Mouse (Mus musculus) myocyte (in vitro differentiated cells): ENCODE data around the gene 2010005H15Rik. TPM values are rescaled to one million over a fixed set of nuclear protein-coding genes. Genes with fewer than 3 reads are reported as not detected.
"Not testable (repeated sequence)": the region's sequence is repeated elsewhere in the genome, so short reads cannot be mapped to it uniquely, and the experiment has no call there.

Experiments used
- H3K27me3 ChIP-seq: one replicate; pipeline ENCODE4 v1.6.1; 2011; ENCODE audit not compliant: control insufficient read depth, insufficient read depth, insufficient read length
- H3K36me3 ChIP-seq: one replicate; pipeline ENCODE4 v1.6.1; 2011; ENCODE audit not compliant: control insufficient read depth, insufficient read depth
- H3K4me2 ChIP-seq: one replicate; pipeline ENCODE4 v1.6.1; 2011; ENCODE audit warnings: low read depth, control low read depth
- H3K4me3 ChIP-seq: one replicate; pipeline ENCODE4 v1.5.1; 2011; ENCODE audit warnings: mild to moderate bottlenecking, control low read depth, moderate library complexity
- H3K79me2 ChIP-seq: one replicate; pipeline ENCODE4 v1.6.1; 2011; ENCODE audit not compliant: control insufficient read depth, insufficient read depth
- H3ac ChIP-seq: one replicate; pipeline ENCODE4 v1.6.1; 2011; ENCODE audit not compliant: control insufficient read depth, insufficient read length
- CEBPB ChIP-seq: IDR thresholded peaks from 2 replicates; pipeline ENCODE4 v1.6.1; 2011; ENCODE audit warnings: mild to moderate bottlenecking, moderate library complexity; ENCODE audit not compliant: poor library complexity, insufficient read depth, severe bottlenecking
- E2F4 ChIP-seq: IDR thresholded peaks from one replicate; pipeline ENCODE4 v1.6.1; 2011; ENCODE audit warnings: mild to moderate bottlenecking, control low read depth, moderate library complexity; ENCODE audit not compliant: insufficient read depth
- MAX ChIP-seq: IDR thresholded peaks from one replicate; pipeline ENCODE4 v1.6.1; 2011; ENCODE audit warnings: low read depth, mild to moderate bottlenecking, control low read depth
- MYOD1 ChIP-seq, 3 experiments: IDR thresholded peaks; one replicate each; pipeline ENCODE4 v1.6.1; 2011; ENCODE audit warnings: control low read depth in 2 of 3, low read depth in 2 of 3, mild to moderate bottlenecking in 2 of 3, moderate library complexity in 1 of 3; ENCODE audit not compliant: insufficient read length in 2 of 3, control insufficient read depth in 1 of 3
- MYOG ChIP-seq, 3 experiments: IDR thresholded peaks; one replicate each; pipeline ENCODE4 v1.6.1; 2011; ENCODE audit warnings: control low read depth in 2 of 3, low read depth in 2 of 3, mild to moderate bottlenecking in 2 of 3; ENCODE audit not compliant: insufficient read length in 2 of 3, control insufficient read depth in 1 of 3, insufficient read depth in 1 of 3
- POLR2A ChIP-seq: IDR thresholded peaks from one replicate; pipeline ENCODE4 v1.6.1; 2011; ENCODE audit warnings: low read depth, mild to moderate bottlenecking, control low read depth, moderate library complexity; ENCODE audit not compliant: insufficient read length
- POLR2AphosphoS2 ChIP-seq: IDR thresholded peaks from one replicate; pipeline ENCODE4 v1.6.1; 2011; ENCODE audit warnings: low read depth, control low read depth; ENCODE audit not compliant: insufficient read length
- REST ChIP-seq: IDR thresholded peaks from one replicate; pipeline ENCODE4 v1.6.1; 2011; ENCODE audit warnings: mild to moderate bottlenecking, control low read depth, moderate library complexity; ENCODE audit not compliant: insufficient read depth, insufficient read length
- SRF ChIP-seq: IDR thresholded peaks from one replicate; pipeline ENCODE4 v1.6.1; 2011; ENCODE audit warnings: low read depth; ENCODE audit not compliant: control insufficient read depth, insufficient read length
- TCF12 ChIP-seq: IDR thresholded peaks from one replicate; pipeline ENCODE4 v1.6.1; 2011; ENCODE audit warnings: mild to moderate bottlenecking, control low read depth; ENCODE audit not compliant: poor library complexity, insufficient read depth, severe bottlenecking
- TCF3 ChIP-seq: IDR thresholded peaks from one replicate; pipeline ENCODE4 v1.6.1; 2011; ENCODE audit warnings: low read depth, control low read depth; ENCODE audit not compliant: insufficient read length
- USF1 ChIP-seq: IDR thresholded peaks from one replicate; pipeline ENCODE4 v1.6.1; 2011; ENCODE audit warnings: low read depth, mild to moderate bottlenecking, control low read depth, moderate library complexity
- polyA plus RNA-seq: library from polyadenylated mRNA; unstranded; fragments of >200 nt; fragmentation: generic; extraction: Trizol; gene quantifications from one replicate; pipeline ENCODE4 v1.2.1, GENCODE M21; 2012; ENCODE audit warnings: missing spikeins

2010005H15Rik gene
- polyA plus RNA-seq: not detected

- not testable (repeated sequence) for H3K4me3 ChIP-seq, H3K4me2 ChIP-seq, H3K36me3 ChIP-seq, H3K79me2 ChIP-seq, H3ac ChIP-seq, H3K27me3 ChIP-seq
Measured at GRCm38 (mm10) chr16:36221168-36221567, at the start of gene 2010005H15Rik. TSS of gene 2010005H15Rik (plus strand) at chr16:36221468.

GRCm38 (mm10) chr16:36176108-36176507 is 45.2 kb upstream of the 2010005H15Rik start:
- TF ChIP-seq REST: no peak
- TF ChIP-seq POLR2AphosphoS2: no peak
- no peak for TF ChIP-seq MYOD1 (IDR thresholded peaks at IDR 0.05; ENCODE audit: control insufficient read depth in 1 of 3, insufficient read length in 2 of 3, low read depth in 2 of 3)
- no peak for TF ChIP-seq SRF
- TF ChIP-seq MAX: no peak
- TF ChIP-seq MYOG (IDR thresholded peaks at IDR 0.05; ENCODE audit: control insufficient read depth in 1 of 3, insufficient read depth in 1 of 3, insufficient read length in 2 of 3, low read depth in 2 of 3): no peak
- no peak for TF ChIP-seq USF1
- no peak for TF ChIP-seq CEBPB
- TF ChIP-seq TCF3: no peak
- Histone ChIP-seq H3K36me3 (no peaks in the 10 kb centered on the region), H3K79me2 (no peaks in the 10 kb centered on the region), H3ac (no peak overlapping the region), H3K4me3 (no peak overlapping the region), H3K4me2 (no peak overlapping the region), H3K27me3 (no peaks in the 10 kb centered on the region)

GRCm38 (mm10) chr16:36179910-36180309 is 41.4 kb upstream of the 2010005H15Rik start:
- Histone ChIP-seq H3K4me2 (no peak overlapping the region), H3K4me3 (no peak overlapping the region), H3K79me2 (no peaks in the 10 kb centered on the region), H3K27me3 (no peaks in the 10 kb centered on the region), H3ac (no peak overlapping the region), H3K36me3 (no peaks in the 10 kb centered on the region)
- no peak for TF ChIP-seq MYOD1 (IDR thresholded peaks at IDR 0.05; ENCODE audit: control insufficient read depth in 1 of 3, insufficient read length in 2 of 3, low read depth in 2 of 3)
- no peak for TF ChIP-seq REST
- no peak for TF ChIP-seq POLR2A
- no peak for TF ChIP-seq MYOG (IDR thresholded peaks at IDR 0.05; ENCODE audit: control insufficient read depth in 1 of 3, insufficient read depth in 1 of 3, insufficient read length in 2 of 3, low read depth in 2 of 3)
- TF ChIP-seq CEBPB: no peak
- no peak for TF ChIP-seq SRF
- TF ChIP-seq TCF12: no peak
- no peak for TF ChIP-seq USF1
- TF ChIP-seq MAX: no peak
- TF ChIP-seq TCF3: no peak
- no peak for TF ChIP-seq POLR2AphosphoS2
- no peak for TF ChIP-seq E2F4

GRCm38 (mm10) chr16:36183912-36184311 is 37.4 kb upstream of the 2010005H15Rik start, which contains the start of gene Gm5483:
TSS of gene Gm5483 (plus strand) at chr16:36184212.
- not testable (repeated sequence) for H3K79me2 ChIP-seq, H3K4me3 ChIP-seq, H3K36me3 ChIP-seq, H3K27me3 ChIP-seq, H3ac ChIP-seq, H3K4me2 ChIP-seq

GRCm38 (mm10) chr16:36199226-36199625 is 22.0 kb upstream of the 2010005H15Rik start:
- TF ChIP-seq MAX (no peak), SRF (no peak), TCF12 (no peak), POLR2AphosphoS2 (no peak), REST (no peak), MYOD1 (IDR thresholded peaks at IDR 0.05; ENCODE audit: control insufficient read depth in 1 of 3, insufficient read length in 2 of 3, low read depth in 2 of 3) (no peak), E2F4 (no peak), USF1 (no peak), TCF3 (no peak), CEBPB (no peak), MYOG (IDR thresholded peaks at IDR 0.05; ENCODE audit: control insufficient read depth in 1 of 3, insufficient read depth in 1 of 3, insufficient read length in 2 of 3, low read depth in 2 of 3) (no peak)

More at GRCm38 (mm10) chr16:36199226-36199625, 22.0 kb upstream of the 2010005H15Rik start:
- Histone ChIP-seq H3K27me3 (no peaks in the 10 kb centered on the region), H3K4me3 (no peak overlapping the region), H3K4me2 (no peak overlapping the region), H3K36me3 (no peaks in the 10 kb centered on the region), H3ac (no peak overlapping the region), H3K79me2 (no peaks in the 10 kb centered on the region)
